Mouse (Mus musculus): ENCODE measurements around the gene Snhg11.
"Not testable (repeated sequence)": the region's sequence is repeated elsewhere in the genome, so short reads cannot be mapped to it uniquely, and the experiment has no call there.

The Snhg11 gene

GRCm38 (mm10) chr2:158369474-158370172 lies 5.8 kb upstream of the Snhg11 start:
- DNase-seq (ENCODE audit: low spot score), result no peak

GRCm38 (mm10) chr2:158370173-158370550 lies 5.3 kb upstream of the Snhg11 start:
- peak; percentile 38 for DNase-seq (ENCODE audit: low spot score)

GRCm38 (mm10) chr2:158373061-158373460 lies 2.4 kb upstream of the Snhg11 start:
- DNase-seq (ENCODE audit: low spot score), result no peak

GRCm38 (mm10) chr2:158373516-158373915 lies 1.9 kb upstream of the Snhg11 start:
- DNase-seq (ENCODE audit: low spot score), result no peak

GRCm38 (mm10) chr2:158376123-158376687 lies 767 bp downstream of the Snhg11 start:
- no peak for DNase-seq (ENCODE audit: low spot score)

- DNase-seq (ENCODE audit: low spot score), result no peak
Measured at GRCm38 (mm10) chr2:158376798-158377197, 1.4 kb downstream of the Snhg11 start.

GRCm38 (mm10) chr2:158377811-158378210 lies 2.4 kb downstream of the Snhg11 start:
- DNase-seq (ENCODE audit: low spot score), result no peak

GRCm38 (mm10) chr2:158379354-158380078 lies 4.1 kb downstream of the Snhg11 start:
- DNase-seq (ENCODE audit: low spot score), result peak; percentile 97

- DNase-seq (ENCODE audit: low spot score), result no peak
Measured at GRCm38 (mm10) chr2:158386072-158386471, 10.6 kb downstream of the Snhg11 start.

GRCm38 (mm10) chr2:158389421-158389820 lies 14.0 kb downstream of the Snhg11 start:
- no peak for DNase-seq (ENCODE audit: low spot score)

- no peak for DNase-seq (ENCODE audit: low spot score)
Measured at GRCm38 (mm10) chr2:158396369-158396768, 20.9 kb downstream of the Snhg11 start.

- not testable (repeated sequence) for DNase-seq (ENCODE audit: low spot score)
Measured at GRCm38 (mm10) chr2:158397140-158397539, 21.7 kb downstream of the Snhg11 start.

- DNase-seq (ENCODE audit: low spot score), result no peak
Measured at GRCm38 (mm10) chr2:158402915-158403314, 27.5 kb downstream of the Snhg11 start.

GRCm38 (mm10) chr2:158408997-158409594 lies 33.7 kb downstream of the Snhg11 start:
- DNase-seq (ENCODE audit: low spot score), result no peak

GRCm38 (mm10) chr2:158409595-158410021 lies 34.2 kb downstream of the Snhg11 start, which contains the start of gene Ralgapb:
TSS of gene Ralgapb (plus strand) at chr2:158409848.
- DNase-seq (ENCODE audit: low spot score), result peak; percentile 99

- peak; percentile 15 for DNase-seq (ENCODE audit: low spot score)
Measured at GRCm38 (mm10) chr2:158410022-158411014, 34.9 kb downstream of the Snhg11 start.

- no peak for DNase-seq (ENCODE audit: low spot score)
Measured at GRCm38 (mm10) chr2:158413240-158413639, 37.8 kb downstream of the Snhg11 start.

GRCm38 (mm10) chr2:158415826-158416225 lies 40.4 kb downstream of the Snhg11 start:
- no peak for DNase-seq (ENCODE audit: low spot score)

GRCm38 (mm10) chr2:158418663-158419062 lies 43.2 kb downstream of the Snhg11 start:
- DNase-seq (ENCODE audit: low spot score), result no peak

Measured in embryo, embryonic 10.5 days (tissue).